Mouse (Mus musculus) embryonic facial prominence, embryonic 10.5 days (tissue): ENCODE data around the gene Mcm5. TPM values are rescaled to one million over a fixed set of nuclear protein-coding genes. Genes with fewer than 3 reads are reported as not detected.

Experiments used
- DNase-seq: peaks from one replicate; pipeline ENCODE4 v3.0.0-alpha.2; 2017; ENCODE audit warnings: low spot score
- H3K27ac ChIP-seq: fragments of 300-500 bp; sonication (generic); replicated peaks from 2 replicates; pipeline ENCODE4 v1.5.1; 2016; ENCODE audit warnings: mild to moderate bottlenecking
- H3K27me3 ChIP-seq: fragments of 300-500 bp; sonication (generic); replicated peaks from 2 replicates; pipeline ENCODE4 v1.6.1; 2016; ENCODE audit warnings: low read depth, mild to moderate bottlenecking; ENCODE audit not compliant: poor library complexity, severe bottlenecking
- H3K36me3 ChIP-seq: fragments of 300-500 bp; sonication (generic); replicated peaks from 2 replicates; pipeline ENCODE4 v1.6.1; 2016; ENCODE audit warnings: mild to moderate bottlenecking, moderate library complexity
- H3K4me1 ChIP-seq: fragments of 300-500 bp; sonication (generic); 2 replicates; pipeline ENCODE4 v1.6.1; 2016
- H3K4me3 ChIP-seq: fragments of 300-500 bp; sonication (generic); 2 replicates; pipeline ENCODE4 v1.5.1; 2016; ENCODE audit warnings: mild to moderate bottlenecking, moderate library complexity
- H3K9me3 ChIP-seq: fragments of 300-500 bp; sonication (generic); 2 replicates; pipeline ENCODE4 v1.6.1; 2016; ENCODE audit warnings: mild to moderate bottlenecking
- WGBS: fragments of 180-500 bp; shearing (Covaris S2); methylation state at CpG from one replicate; pipeline ENCODE4 v1.1.7; 2016; 5-methylcytosine and 5-hydroxymethylcytosine counted together
- polyA plus RNA-seq: library from polyadenylated mRNA; unstranded; fragments of >200 nt; fragmentation: Nextera tagmentation; extraction: Ambion mirVana; gene quantifications from 2 replicates; pipeline ENCODE4 v1.2.1, GENCODE M21; 2016

Mcm5 gene
- polyA plus RNA-seq, 1 experiment from 2014 or later, result 312 TPM

DNA sequence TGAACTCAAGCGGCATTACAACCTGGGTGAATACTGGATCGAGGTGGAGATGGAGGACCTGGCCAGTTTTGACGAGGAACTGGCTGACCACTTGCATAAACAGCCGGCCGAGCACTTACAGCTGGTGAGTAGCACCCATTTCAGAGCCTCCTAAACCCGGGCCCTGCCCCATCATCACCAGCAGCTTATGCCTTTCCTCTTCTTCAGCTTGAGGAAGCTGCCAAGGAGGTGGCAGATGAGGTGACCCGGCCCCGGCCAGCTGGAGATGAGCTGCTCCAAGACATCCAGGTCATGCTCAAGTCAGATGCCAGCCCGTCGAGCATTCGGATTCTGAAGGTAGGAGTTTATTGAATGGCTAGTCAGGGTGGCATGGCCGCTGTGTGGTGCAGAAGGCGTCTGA lies 724 bp downstream of the Mcm5 start:
- Histone ChIP-seq H3K4me3 (peak overlapping the region; percentile 84), H3K36me3 (peaks cover 50% of the 10 kb centered on the region), H3K27me3 (no peaks in the 10 kb centered on the region), H3K9me3 (no peaks in the 10 kb centered on the region), H3K27ac (peak overlapping the region; percentile 99), H3K4me1 (peaks cover 26% of the 10 kb centered on the region)
- WGBS, result 20% methylated on average over 13 of the region's 13 CpGs
- DNase-seq, result no peak

DNA sequence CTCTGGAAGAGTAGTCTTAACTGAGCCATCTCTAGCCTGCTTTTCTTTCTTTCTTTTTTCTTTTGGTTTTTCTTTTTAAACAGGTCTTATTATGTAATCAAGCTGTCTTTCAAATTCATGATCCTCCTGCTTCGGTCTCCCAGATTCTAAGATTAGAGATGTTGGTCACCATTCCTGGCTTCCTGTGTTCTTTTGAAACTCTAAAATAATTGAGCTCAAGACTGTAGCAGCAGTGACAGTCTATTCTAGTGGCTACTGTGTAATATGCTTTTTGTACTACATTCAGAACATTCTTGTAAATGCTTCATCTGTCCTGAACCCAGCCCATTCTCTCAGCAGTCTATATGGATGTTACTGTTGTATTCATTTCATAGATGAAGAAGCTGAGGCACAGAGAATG lies 9.1 kb downstream of the Mcm5 start:
- WGBS, result 96% methylated on average over 1 of the region's 1 CpGs
- Histone ChIP-seq H3K27ac (no peak overlapping the region), H3K9me3 (no peaks in the 10 kb centered on the region), H3K4me3 (no peak overlapping the region), H3K27me3 (no peaks in the 10 kb centered on the region), H3K4me1 (no peaks in the 10 kb centered on the region), H3K36me3 (peaks cover 100% of the 10 kb centered on the region)
- DNase-seq, result no peak

DNA sequence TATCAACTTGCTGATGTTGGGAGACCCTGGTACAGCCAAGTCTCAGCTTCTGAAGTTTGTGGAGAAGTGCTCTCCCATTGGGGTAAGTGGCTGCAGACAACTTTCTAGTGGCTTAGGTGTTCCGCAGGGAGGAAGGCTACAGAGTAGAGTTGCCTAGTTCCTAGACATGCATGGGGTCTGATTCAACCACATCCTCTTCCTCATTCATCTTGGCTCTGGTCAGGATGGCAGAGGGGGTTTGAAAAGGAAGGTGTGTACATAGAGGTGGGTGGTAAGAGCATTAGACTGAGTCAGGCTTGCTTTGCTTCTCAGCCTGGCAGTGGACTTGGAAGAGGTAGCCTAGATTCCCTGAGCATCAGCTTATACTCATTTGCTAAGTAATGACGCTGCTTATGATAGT lies 9.9 kb downstream of the Mcm5 start:
- Histone ChIP-seq H3K4me3 (no peak overlapping the region), H3K9me3 (no peaks in the 10 kb centered on the region), H3K27ac (no peak overlapping the region), H3K27me3 (no peaks in the 10 kb centered on the region), H3K4me1 (no peaks in the 10 kb centered on the region), H3K36me3 (peaks cover 100% of the 10 kb centered on the region)
- 96% methylated on average over 2 of the region's 2 CpGs for WGBS
- no peak for DNase-seq

DNA sequence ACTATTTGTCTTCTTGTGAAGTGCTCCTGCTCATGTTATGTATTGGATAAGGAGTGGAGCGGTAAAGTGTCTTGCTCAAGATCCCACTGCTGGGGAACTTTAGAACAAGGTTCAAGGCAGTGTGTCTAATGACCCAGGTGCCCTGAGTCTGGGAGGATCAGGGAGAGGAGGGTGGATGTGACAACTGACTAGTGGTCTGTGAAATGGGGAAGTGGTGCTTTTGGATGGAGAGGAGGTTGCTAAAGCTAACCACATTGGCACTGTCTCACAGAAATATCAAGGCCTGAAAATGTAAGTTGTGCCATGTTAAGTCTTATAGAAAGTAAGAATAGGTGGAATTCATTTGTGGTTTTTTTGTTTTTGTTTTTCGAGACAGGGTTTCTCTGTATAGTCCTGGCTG lies 10.4 kb downstream of the Mcm5 start:
- Histone ChIP-seq H3K4me3 (no peak overlapping the region), H3K36me3 (peaks cover 100% of the 10 kb centered on the region), H3K9me3 (no peaks in the 10 kb centered on the region), H3K27me3 (no peaks in the 10 kb centered on the region), H3K27ac (no peak overlapping the region), H3K4me1 (no peaks in the 10 kb centered on the region)
- WGBS, result 92% methylated on average over 2 of the region's 2 CpGs
- no peak for DNase-seq

DNA sequence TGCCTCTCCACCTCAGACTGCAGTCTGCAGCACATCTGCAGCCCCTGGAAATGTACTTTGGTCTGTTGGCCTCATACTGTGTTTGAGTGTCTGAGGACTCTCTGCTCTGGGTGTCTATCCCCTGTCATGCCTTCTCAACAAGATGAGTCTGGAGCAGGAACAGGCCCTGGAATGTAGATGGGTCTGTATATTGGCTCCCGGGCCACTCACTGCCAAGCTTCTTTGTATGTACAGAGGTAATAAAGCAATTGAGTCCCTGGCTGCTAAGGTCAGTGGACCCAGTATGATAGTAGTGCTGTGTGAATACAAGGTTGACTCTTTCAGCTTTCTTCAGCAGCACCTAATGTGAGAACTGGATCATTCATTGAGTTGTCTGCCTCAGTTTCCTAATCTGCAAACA lies 18.0 kb downstream of the Mcm5 start:
- no peaks in the 10 kb centered on the region for H3K9me3 ChIP-seq
- no peaks in the 10 kb centered on the region for H3K4me1 ChIP-seq
- no peak overlapping the region for H3K4me3 ChIP-seq
- no peak for DNase-seq
- H3K27me3 ChIP-seq, result no peaks in the 10 kb centered on the region
- H3K36me3 ChIP-seq, result peaks cover 98% of the 10 kb centered on the region
- no peak overlapping the region for H3K27ac ChIP-seq
- 90% methylated on average over 1 of the region's 1 CpGs for WGBS

DNA sequence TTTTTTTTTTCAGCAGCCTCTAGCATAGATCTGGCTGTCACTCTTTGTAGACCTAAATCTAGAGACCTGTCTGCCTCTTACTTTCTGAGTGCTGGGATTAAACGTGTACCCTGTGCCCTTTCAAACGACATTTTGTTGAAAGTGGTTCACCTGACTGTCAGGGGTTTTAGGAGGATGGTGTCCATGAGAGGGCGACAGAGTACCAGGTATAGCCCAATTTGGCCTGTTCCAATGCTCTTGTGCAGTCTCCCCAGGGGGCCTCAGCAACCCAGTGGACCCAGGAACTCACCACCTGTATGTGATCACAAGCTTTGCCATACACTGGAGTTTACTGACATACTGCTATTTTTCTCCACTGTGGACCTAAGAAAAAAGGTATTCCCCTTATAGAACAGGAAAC lies 23.1 kb downstream of the Mcm5 start:
- peak; percentile 44 for DNase-seq
- H3K27me3 ChIP-seq, result no peaks in the 10 kb centered on the region
- peaks cover 52% of the 10 kb centered on the region for H3K36me3 ChIP-seq
- H3K4me1 ChIP-seq, result no peaks in the 10 kb centered on the region
- H3K27ac ChIP-seq, result no peak overlapping the region
- 15% methylated on average over 3 of the region's 3 CpGs for WGBS
- no peaks in the 10 kb centered on the region for H3K9me3 ChIP-seq
- H3K4me3 ChIP-seq, result no peak overlapping the region

DNA sequence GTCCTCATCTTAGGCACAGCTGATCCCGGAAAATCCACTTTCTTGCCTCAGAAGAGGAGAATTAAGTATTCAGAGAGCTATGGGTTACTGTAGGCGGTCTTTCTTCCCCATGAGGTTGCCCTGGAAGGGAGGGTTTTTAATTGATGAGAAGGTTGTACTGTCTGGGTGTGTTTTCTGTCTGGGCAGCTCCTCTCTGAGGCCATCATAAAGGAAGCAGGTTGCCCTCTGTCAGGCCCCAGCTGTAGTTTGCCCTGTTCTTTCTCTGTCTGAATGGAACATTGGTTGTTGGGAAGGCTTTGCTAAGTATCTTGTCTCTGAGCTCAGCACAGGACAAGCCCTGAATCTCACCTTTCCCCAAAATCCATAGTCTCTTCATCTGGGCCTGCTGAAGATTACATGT lies 24.0 kb downstream of the Mcm5 start:
- 84% methylated on average over 2 of the region's 2 CpGs for WGBS

DNA sequence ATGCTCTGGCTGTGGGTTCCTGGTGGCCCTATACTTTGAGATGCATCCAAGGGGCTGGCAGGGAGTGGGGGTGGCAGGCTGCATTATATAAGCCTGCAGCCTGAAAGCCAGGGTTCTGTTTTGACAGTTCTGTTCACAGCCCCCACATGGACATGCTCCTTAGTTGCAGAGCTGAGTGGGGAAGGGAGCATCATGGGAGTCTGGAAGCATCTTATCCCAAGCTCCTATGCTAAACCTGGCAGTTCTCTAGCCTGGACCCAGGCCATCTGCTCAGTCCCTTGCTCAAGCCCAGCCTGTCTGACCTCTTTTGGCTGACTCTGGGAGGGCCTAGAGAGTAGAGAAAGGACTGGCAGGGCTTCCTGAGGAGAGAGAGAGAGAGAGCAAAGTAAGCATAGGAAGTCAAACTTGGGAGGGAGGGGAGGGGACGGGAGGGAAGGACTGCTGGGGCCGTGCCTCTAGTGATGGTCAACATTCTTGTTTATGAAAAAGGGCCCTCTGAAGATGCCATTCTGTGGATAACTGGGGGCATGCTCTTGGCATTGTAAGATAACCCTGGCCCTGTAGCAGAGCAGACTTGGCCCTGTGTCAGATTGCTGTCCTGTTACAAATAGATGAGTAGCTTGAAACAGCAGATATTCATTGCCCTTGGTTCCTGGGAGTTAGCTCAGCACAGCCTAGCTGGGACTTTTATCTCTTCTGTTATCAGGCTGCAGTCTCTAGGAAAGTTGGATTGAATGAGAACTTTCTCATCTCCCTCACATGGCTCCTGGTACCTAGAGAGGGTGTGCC lies 25.4 kb downstream of the Mcm5 start:
- H3K4me1 ChIP-seq, result no peaks in the 10 kb centered on the region
- no peaks in the 10 kb centered on the region for H3K9me3 ChIP-seq
- H3K27me3 ChIP-seq, result no peaks in the 10 kb centered on the region
- no peak overlapping the region for H3K4me3 ChIP-seq
- 74% methylated on average over 2 of the region's 2 CpGs for WGBS
- no peak for DNase-seq
- peaks cover 29% of the 10 kb centered on the region for H3K36me3 ChIP-seq
- H3K27ac ChIP-seq, result no peak overlapping the region

More for the DNA sequence above, 24.0 kb downstream of the Mcm5 start:
- Histone ChIP-seq H3K36me3 (peaks cover 43% of the 10 kb centered on the region), H3K4me1 (no peaks in the 10 kb centered on the region), H3K4me3 (no peak overlapping the region), H3K27me3 (no peaks in the 10 kb centered on the region), H3K27ac (no peak overlapping the region), H3K9me3 (no peaks in the 10 kb centered on the region)
- DNase-seq, result no peak

DNA sequence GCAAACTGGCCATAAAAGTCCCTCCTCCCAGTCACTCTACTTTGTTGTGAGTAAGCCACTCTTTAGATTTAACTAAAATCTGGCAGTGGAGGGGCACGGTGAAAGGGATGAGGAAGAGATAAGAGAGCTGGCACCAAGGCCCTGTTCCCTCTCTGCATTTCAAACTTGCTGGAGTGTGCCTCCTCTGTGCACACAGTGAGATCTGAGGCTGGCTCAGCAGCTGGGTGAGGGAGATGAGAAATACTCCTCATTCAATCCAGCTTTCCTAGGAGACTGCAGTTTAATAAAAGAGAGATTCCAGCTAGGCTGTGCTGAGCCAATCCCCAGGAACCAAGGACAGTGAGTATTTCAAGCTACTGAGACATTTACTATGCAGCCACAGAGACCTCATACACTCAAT lies 26.4 kb downstream of the Mcm5 start:
- WGBS, result 63% methylated on average over 1 of the region's 1 CpGs
- Histone ChIP-seq H3K36me3 (peaks cover 20% of the 10 kb centered on the region), H3K27ac (no peak overlapping the region), H3K27me3 (no peaks in the 10 kb centered on the region), H3K9me3 (no peaks in the 10 kb centered on the region), H3K4me3 (no peak overlapping the region), H3K4me1 (no peaks in the 10 kb centered on the region)
- no peak for DNase-seq

DNA sequence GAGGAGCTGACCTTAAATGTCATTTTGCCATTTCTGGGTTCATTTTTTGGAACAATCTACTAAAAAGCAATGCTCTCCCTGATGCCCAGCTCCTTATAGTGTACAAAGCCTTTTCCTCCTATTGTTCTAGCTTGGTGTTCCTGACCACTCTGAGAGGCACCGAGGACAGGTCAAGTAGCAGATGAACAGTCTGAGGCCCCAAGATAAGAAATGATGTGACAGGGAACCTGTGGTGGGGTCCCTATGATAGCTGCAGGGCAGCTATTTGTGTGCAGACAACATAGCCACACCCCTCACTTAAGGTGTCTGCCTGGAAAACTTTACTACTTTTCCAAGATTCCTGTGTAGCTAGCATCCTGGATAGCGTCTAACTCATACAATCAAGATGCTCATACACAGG lies 26.9 kb downstream of the Mcm5 start:
- Histone ChIP-seq H3K4me1 (no peaks in the 10 kb centered on the region), H3K27ac (no peak overlapping the region), H3K9me3 (no peaks in the 10 kb centered on the region), H3K36me3 (peaks cover 15% of the 10 kb centered on the region), H3K4me3 (no peak overlapping the region), H3K27me3 (no peaks in the 10 kb centered on the region)
- no peak for DNase-seq
- 80% methylated on average over 2 of the region's 2 CpGs for whole genome bisulfite sequencing

DNA sequence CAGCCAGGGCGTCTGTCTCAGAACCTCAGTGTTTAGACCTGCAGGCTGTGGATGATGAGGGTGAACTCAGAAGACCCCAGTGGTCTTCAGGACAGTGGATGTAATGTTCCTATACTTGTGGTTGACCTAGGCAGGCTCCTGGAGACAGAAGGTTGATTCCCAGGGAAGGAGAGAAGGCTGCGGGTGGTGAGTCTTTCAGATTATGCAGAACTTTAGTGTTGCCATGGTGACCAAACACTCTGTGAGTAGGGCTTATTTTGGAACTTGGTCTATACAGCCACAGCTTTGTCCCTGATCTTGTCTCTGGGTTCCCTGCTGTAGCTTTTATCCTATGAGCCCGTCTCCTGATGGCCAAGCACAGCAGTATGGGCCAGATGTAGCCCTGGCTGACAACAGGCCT lies 28.2 kb downstream of the Mcm5 start:
- no peaks in the 10 kb centered on the region for H3K9me3 ChIP-seq
- 69% methylated on average over 3 of the region's 3 CpGs for WGBS
- 0 out of 2 replicates have a peak, but pooled peaks cover 5% of the 10 kb centered on the region for H3K36me3 ChIP-seq
- DNase-seq, result no peak
- H3K27me3 ChIP-seq, result no peaks in the 10 kb centered on the region
- H3K27ac ChIP-seq, result no peak overlapping the region
- no peaks in the 10 kb centered on the region for H3K4me1 ChIP-seq
- H3K4me3 ChIP-seq, result no peak overlapping the region

DNA sequence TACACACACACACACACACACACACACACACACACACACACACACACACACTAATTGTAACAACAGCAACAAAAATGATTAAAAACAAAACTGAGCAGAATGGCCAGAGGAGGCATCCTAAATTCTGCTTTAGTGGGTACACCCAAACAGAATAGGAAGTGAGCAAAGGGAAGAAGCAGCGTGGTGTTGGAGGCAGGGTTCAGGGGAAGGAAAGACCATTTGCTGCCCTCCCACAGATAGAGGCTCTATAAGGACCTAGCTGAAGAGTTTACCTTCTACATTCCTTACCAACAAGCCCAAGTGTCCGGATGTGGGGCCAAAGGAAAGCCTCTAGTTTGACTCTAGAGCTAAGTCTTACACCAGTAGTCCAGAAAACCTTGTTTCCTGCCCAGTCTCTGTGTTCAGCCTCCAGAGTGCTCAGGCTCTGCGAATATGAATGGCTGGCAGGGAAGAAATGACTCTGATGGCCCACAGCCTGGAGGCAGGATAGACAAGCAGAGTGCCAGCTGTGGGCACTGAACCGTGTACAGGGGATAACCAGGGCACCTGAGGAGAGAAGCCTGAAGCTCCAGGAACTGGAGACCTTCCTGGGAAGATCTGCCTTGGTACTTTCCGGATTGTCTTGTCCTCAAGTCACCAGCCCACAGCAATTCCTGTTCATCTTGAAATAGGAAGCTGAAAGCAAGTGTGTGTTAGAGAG lies 41.7 kb downstream of the Mcm5 start:
- H3K36me3 ChIP-seq, result no peaks in the 10 kb centered on the region
- no peaks in the 10 kb centered on the region for H3K27me3 ChIP-seq
- 77% methylated on average over 5 of the region's 5 CpGs for WGBS

DNA sequence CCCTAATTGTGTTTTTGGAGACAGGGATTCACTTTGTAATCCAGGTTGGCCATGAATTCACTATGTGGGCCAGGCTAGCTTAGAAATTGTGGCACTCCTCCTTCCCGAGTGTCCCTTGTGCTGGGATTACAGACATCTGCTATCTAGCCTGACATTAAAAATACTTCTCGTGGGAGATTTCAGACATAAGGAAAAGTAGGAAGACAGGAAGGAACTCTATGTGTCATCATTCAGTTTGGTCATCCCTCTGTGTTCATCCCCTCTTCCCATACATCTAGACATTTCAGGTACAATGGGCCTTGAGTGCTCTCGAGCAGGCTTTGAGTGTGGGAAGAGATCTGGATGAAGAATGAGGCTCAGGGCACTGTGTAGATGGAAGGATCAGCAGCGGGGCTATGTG lies 42.4 kb downstream of the Mcm5 start:
- DNase-seq, result no peak
- WGBS, result 78% methylated on average over 4 of the region's 4 CpGs
- Histone ChIP-seq H3K27ac (no peak overlapping the region), H3K27me3 (no peaks in the 10 kb centered on the region), H3K4me1 (no peaks in the 10 kb centered on the region), H3K4me3 (no peak overlapping the region), H3K9me3 (no peaks in the 10 kb centered on the region), H3K36me3 (no peaks in the 10 kb centered on the region)

More for the DNA sequence above, 41.7 kb downstream of the Mcm5 start:
- Histone ChIP-seq H3K27ac (no peak overlapping the region), H3K4me3 (no peak overlapping the region), H3K4me1 (no peaks in the 10 kb centered on the region), H3K9me3 (no peaks in the 10 kb centered on the region)
- DNase-seq, result no peak
